Mouse (Mus musculus) ES-Bruce4 (cell line): ENCODE measurements around the gene 1700020N01Rik. TPM values are rescaled to one million over a fixed set of nuclear protein-coding genes. Genes with fewer than 3 reads are reported as not detected.

ENCODE experiments used
- H3K27ac ChIP-seq: 2 replicates; pipeline ENCODE4 v1.5.1; 2012; ENCODE audit warnings: low read length, inconsistent platforms; ENCODE audit not compliant: insufficient read depth
- H3K27me3 ChIP-seq: 2 replicates; pipeline ENCODE4 v1.6.1; 2012; ENCODE audit warnings: mild to moderate bottlenecking, low read length, inconsistent platforms; ENCODE audit not compliant: control insufficient read depth, poor library complexity, insufficient read depth, severe bottlenecking
- H3K36me3 ChIP-seq: 2 replicates; pipeline ENCODE4 v1.6.1; 2012; ENCODE audit warnings: inconsistent platforms, mild to moderate bottlenecking, low read length, moderate library complexity; ENCODE audit not compliant: control insufficient read depth, poor library complexity, insufficient read depth, severe bottlenecking
- H3K4me1 ChIP-seq: one replicate; pipeline ENCODE4 v1.8.1; 2011; ENCODE audit warnings: low read length; ENCODE audit not compliant: control insufficient read depth, insufficient read depth
- H3K4me3 ChIP-seq: 2 replicates; pipeline ENCODE4 v1.5.1; 2011; ENCODE audit warnings: low read depth, mild to moderate bottlenecking, low read length
- H3K9ac ChIP-seq: 2 replicates; pipeline ENCODE4 v1.6.1; 2012; ENCODE audit warnings: low read depth, mild to moderate bottlenecking, inconsistent platforms; ENCODE audit not compliant: poor library complexity, severe bottlenecking
- H3K9me3 ChIP-seq: replicated peaks from 2 replicates; pipeline ENCODE4 v1.6.1; 2012; ENCODE audit warnings: mild to moderate bottlenecking, low read length, inconsistent platforms; ENCODE audit not compliant: control insufficient read depth, poor library complexity, insufficient read depth, severe bottlenecking
- CTCF ChIP-seq: IDR thresholded peaks from one replicate; pipeline ENCODE4 v1.8.1; 2011; ENCODE audit warnings: low read depth, low read length
- EP300 ChIP-seq: IDR thresholded peaks from 2 replicates; pipeline ENCODE4 v1.6.1; 2011; ENCODE audit warnings: low read depth, low read length; ENCODE audit not compliant: insufficient read depth
- POLR2A ChIP-seq: IDR thresholded peaks from one replicate; pipeline ENCODE4 v1.8.1; 2011; ENCODE audit warnings: low read length; ENCODE audit not compliant: insufficient read depth
- polyA plus RNA-seq: library from polyadenylated mRNA; stranded (reverse); fragments of >200 nt; gene quantifications from 2 replicates; pipeline ENCODE4 v1.2.4, GENCODE M21; 2011; ENCODE audit warnings: low read depth; ENCODE audit not compliant: missing spikeins, insufficient read depth, insufficient read length

1700020N01Rik gene
- polyA plus RNA-seq, 1 experiment = not detected

- H3K9me3 ChIP-seq = no peaks in the 10 kb centered on the region
- TF ChIP-seq CTCF (no peak), EP300 (no peak), POLR2A (no peak)
- H3K27ac ChIP-seq = no peak overlapping the region
- H3K4me1 ChIP-seq = no peaks in the 10 kb centered on the region
- no peak overlapping the region for H3K9ac ChIP-seq
- H3K27me3 ChIP-seq = no peaks in the 10 kb centered on the region
- no peaks in the 10 kb centered on the region for H3K36me3 ChIP-seq
- no peak overlapping the region for H3K4me3 ChIP-seq
Measured at GRCm38 (mm10) chr10:21553683-21554035, 39.3 kb upstream of the 1700020N01Rik start.

GRCm38 (mm10) chr10:21554896-21555580 is 37.9 kb upstream of the 1700020N01Rik start:
- Histone ChIP-seq H3K4me3 (no peak overlapping the region), H3K36me3 (no peaks in the 10 kb centered on the region), H3K4me1 (no peaks in the 10 kb centered on the region), H3K27me3 (no peaks in the 10 kb centered on the region), H3K9me3 (no peaks in the 10 kb centered on the region), H3K27ac (no peak overlapping the region), H3K9ac (no peak overlapping the region)
- TF ChIP-seq EP300 = no peak
- TF ChIP-seq CTCF = no peak
- no peak for TF ChIP-seq POLR2A

GRCm38 (mm10) chr10:21559769-21560168 is 33.2 kb upstream of the 1700020N01Rik start:
- Histone ChIP-seq H3K36me3 (no peaks in the 10 kb centered on the region), H3K4me1 (no peaks in the 10 kb centered on the region), H3K9me3 (no peaks in the 10 kb centered on the region), H3K27me3 (no peaks in the 10 kb centered on the region), H3K9ac (no peak overlapping the region), H3K4me3 (no peak overlapping the region), H3K27ac (no peak overlapping the region)
- TF ChIP-seq EP300 (no peak), POLR2A (no peak), CTCF (no peak)

GRCm38 (mm10) chr10:21561181-21561580 is 31.8 kb upstream of the 1700020N01Rik start:
- H3K36me3 ChIP-seq = no peaks in the 10 kb centered on the region
- TF ChIP-seq CTCF (no peak), POLR2A (no peak), EP300 (no peak)
- no peak overlapping the region for H3K9ac ChIP-seq
- no peaks in the 10 kb centered on the region for H3K9me3 ChIP-seq
- no peaks in the 10 kb centered on the region for H3K27me3 ChIP-seq
- no peaks in the 10 kb centered on the region for H3K4me1 ChIP-seq
- H3K27ac ChIP-seq = no peak overlapping the region
- H3K4me3 ChIP-seq = no peak overlapping the region

- TF ChIP-seq CTCF (no peak), POLR2A (no peak), EP300 (no peak)
- no peaks in the 10 kb centered on the region for H3K9me3 ChIP-seq
- H3K4me1 ChIP-seq = no peaks in the 10 kb centered on the region
- no peak overlapping the region for H3K27ac ChIP-seq
- H3K4me3 ChIP-seq = no peak overlapping the region
- no peak overlapping the region for H3K9ac ChIP-seq
- no peaks in the 10 kb centered on the region for H3K36me3 ChIP-seq
- H3K27me3 ChIP-seq = no peaks in the 10 kb centered on the region
Measured at GRCm38 (mm10) chr10:21563446-21563845, 29.5 kb upstream of the 1700020N01Rik start.

GRCm38 (mm10) chr10:21564189-21564588 is 28.8 kb upstream of the 1700020N01Rik start:
- Histone ChIP-seq H3K4me1 (no peaks in the 10 kb centered on the region), H3K27me3 (no peaks in the 10 kb centered on the region), H3K4me3 (no peak overlapping the region), H3K9me3 (no peaks in the 10 kb centered on the region), H3K9ac (no peak overlapping the region), H3K36me3 (no peaks in the 10 kb centered on the region), H3K27ac (no peak overlapping the region)
- TF ChIP-seq CTCF (no peak), POLR2A (no peak), EP300 (no peak)
